Mouse (Mus musculus): ENCODE measurements around the gene Grin1. TPM values are rescaled to one million over a fixed set of nuclear protein-coding genes. Genes with fewer than 3 reads are reported as not detected.

Grin1 gene
- polyA plus RNA-seq, 1 experiment = 0.34 TPM

- no peak for TF ChIP-seq POLR2A (IDR thresholded peaks at IDR 0.05; ENCODE audit: low read depth, low read length)
- TF ChIP-seq CTCF (conservative IDR thresholded peaks at IDR 0.05; ENCODE audit: insufficient read depth, insufficient read length, low read depth, low read length) = no peak
- under 1% methylated on average over 41 of the region's 59 CpGs for WGBS
- Histone ChIP-seq H3K27me3 (replicated peaks; ENCODE audit: control insufficient read depth, insufficient read depth, low read length) (no peaks in the 10 kb centered on the region), H3K36me3 (ENCODE audit: control insufficient read depth, insufficient read depth, low read length) (no peaks in the 10 kb centered on the region), H3K27ac (ENCODE audit: insufficient read depth, low read depth, low read length) (peak within 1 kb of the TSS; percentile 32; the same call in 1 of the 2 replicates), H3K4me1 (ENCODE audit: control insufficient read depth, insufficient read depth, low read length) (peaks cover 14% of the 10 kb centered on the region; the same call in 1 of the 2 replicates), H3K4me3 (ENCODE audit: insufficient read depth, low read depth, low read length) (peak within 1 kb of the TSS; percentile 59)
- DNase-seq = no peak
Measured at GRCm38 (mm10) chr2:25242101-25242506, 76.9 kb downstream of the Grin1 start, which contains the start of the genes Rnf208 and Cysrt1. Rnf208 (plus strand) TSS chr2:25242255. Cysrt1 (minus strand) TSS chr2:25242452.

- no peak for TF ChIP-seq POLR2A (IDR thresholded peaks at IDR 0.05; ENCODE audit: low read depth, low read length)
- TF ChIP-seq CTCF (conservative IDR thresholded peaks at IDR 0.05; ENCODE audit: insufficient read depth, insufficient read length, low read depth, low read length) = no peak
- Histone ChIP-seq H3K4me1 (ENCODE audit: control insufficient read depth, insufficient read depth, low read length) (peaks cover 14% of the 10 kb centered on the region; the same call in 1 of the 2 replicates), H3K27me3 (replicated peaks; ENCODE audit: control insufficient read depth, insufficient read depth, low read length) (no peaks in the 10 kb centered on the region), H3K36me3 (ENCODE audit: control insufficient read depth, insufficient read depth, low read length) (no peaks in the 10 kb centered on the region), H3K4me3 (ENCODE audit: insufficient read depth, low read depth, low read length) (no peak overlapping the region; the same call in 1 of the 2 replicates), H3K27ac (ENCODE audit: insufficient read depth, low read depth, low read length) (no peak overlapping the region; the same call in 1 of the 2 replicates)
- no peak for DNase-seq
- 10% methylated on average over 6 of the region's 6 CpGs for WGBS
Measured at GRCm38 (mm10) chr2:25241438-25241775, 77.6 kb downstream of the Grin1 start.

Other genes starting within 250 kb of the Grin1 start
- gene Entpd8, start 238.9 kb downstream of the Grin1 start, polyA plus RNA-seq (2012; rRNA removed) = 23.7 and 29.2 TPM in 2 replicates
- gene Noxa1, start 224.0 kb downstream of the Grin1 start, polyA plus RNA-seq (2012; rRNA removed) = not detected in 2 replicates
- 5.7 and 7.8 TPM in 2 replicates for gene Nrarp, start 138.4 kb downstream of the Grin1 start, polyA plus RNA-seq (2012; rRNA removed)
- 21.8 and 26.9 TPM in 2 replicates for gene Tor4a, start 122.3 kb downstream of the Grin1 start, polyA plus RNA-seq (2012; rRNA removed)
- 62.6 and 70.5 TPM in 2 replicates for gene Nelfb, start 107.7 kb downstream of the Grin1 start, polyA plus RNA-seq (2012; rRNA removed)
- 0.42 and 0.68 TPM in 2 replicates for gene Stpg3, start 104.5 kb downstream of the Grin1 start, polyA plus RNA-seq (2012; rRNA removed)
- gene Fam166a, start 100.4 kb downstream of the Grin1 start, polyA plus RNA-seq (2012; rRNA removed) = 0.55 and 0.58 TPM in 2 replicates
- 313 and 314 TPM in 2 replicates for gene Tubb4b, start 94.5 kb downstream of the Grin1 start, polyA plus RNA-seq (2012; rRNA removed)
- gene Slc34a3, start 84.8 kb downstream of the Grin1 start, polyA plus RNA-seq (2012; rRNA removed) = 240 and 299 TPM in 2 replicates
- gene Rnf224, start 82.4 kb downstream of the Grin1 start, polyA plus RNA-seq (2012; rRNA removed) = 0.06 and 0.12 TPM in 2 replicates
- gene Rnf208, start 76.9 kb downstream of the Grin1 start, polyA plus RNA-seq (2012; rRNA removed) = 49.1 and 57.9 TPM in 2 replicates
- 0.66 and 1.2 TPM in 2 replicates for gene Cysrt1, start 76.7 kb downstream of the Grin1 start, polyA plus RNA-seq (2012; rRNA removed)
- 13.0 and 15.2 TPM in 2 replicates for gene AL732309.1, start 72.3 kb downstream of the Grin1 start, polyA plus RNA-seq (2012; rRNA removed)
- 48.9 and 50.7 TPM in 2 replicates for gene Tmem203, start 63.7 kb downstream of the Grin1 start, polyA plus RNA-seq (2012; rRNA removed)
- 81.0 and 85.4 TPM in 2 replicates for gene Tprn, start 56.6 kb downstream of the Grin1 start, polyA plus RNA-seq (2012; rRNA removed)
- gene Ssna1, start 46.7 kb downstream of the Grin1 start, polyA plus RNA-seq (2012; rRNA removed) = 46.2 and 48.8 TPM in 2 replicates
- gene Anapc2, start 46.7 kb downstream of the Grin1 start, polyA plus RNA-seq (2012; rRNA removed) = 82.6 and 92.3 TPM in 2 replicates
- not detected in 2 replicates for gene Tmem210, start 31.0 kb downstream of the Grin1 start, polyA plus RNA-seq (2012; rRNA removed)
- gene Lrrc26, start 29.3 kb downstream of the Grin1 start, polyA plus RNA-seq (2012; rRNA removed) = 2.7 and 3.0 TPM in 2 replicates
- gene Man1b1, start 13.2 kb upstream of the Grin1 start, polyA plus RNA-seq (2012; rRNA removed) = 16.6 and 19.6 TPM in 2 replicates
- 167 and 171 TPM in 2 replicates for gene Dpp7, start 37.2 kb upstream of the Grin1 start, polyA plus RNA-seq (2012; rRNA removed)
- gene Uap1l1, start 46.5 kb upstream of the Grin1 start, polyA plus RNA-seq (2012; rRNA removed) = 125 and 133 TPM in 2 replicates
- 0.20 and 0.34 TPM in 2 replicates for gene Sapcd2, start 53.1 kb upstream of the Grin1 start, polyA plus RNA-seq (2012; rRNA removed)
- gene Entpd2, start 76.7 kb upstream of the Grin1 start, polyA plus RNA-seq (2012; rRNA removed) = 18.8 and 23.8 TPM in 2 replicates
- gene Npdc1, start 80.2 kb upstream of the Grin1 start, polyA plus RNA-seq (2012; rRNA removed) = 73.7 and 99.5 TPM in 2 replicates
- 0.19 and 0.80 TPM in 2 replicates for gene Fut7, start 104.1 kb upstream of the Grin1 start, polyA plus RNA-seq (2012; rRNA removed)
- gene Abca2, start 109.5 kb upstream of the Grin1 start, polyA plus RNA-seq (2012; rRNA removed) = 51.0 and 64.0 TPM in 2 replicates
- 104 and 130 TPM in 2 replicates for gene Clic3, start 137.7 kb upstream of the Grin1 start, polyA plus RNA-seq (2012; rRNA removed)
- gene Paxx, start 141.9 kb upstream of the Grin1 start, polyA plus RNA-seq (2012; rRNA removed) = 49.0 and 53.2 TPM in 2 replicates
- gene Ptgds, start 150.9 kb upstream of the Grin1 start, polyA plus RNA-seq (2012; rRNA removed) = 47.2 and 51.6 TPM in 2 replicates
- 0.18 TPM in 1 of 2 replicates, not detected in the other for gene Lcn12, start 174.7 kb upstream of the Grin1 start, polyA plus RNA-seq (2012; rRNA removed)
- 39.6 and 48.4 TPM in 2 replicates for gene Fbxw5, start 181.6 kb upstream of the Grin1 start, polyA plus RNA-seq (2012; rRNA removed)
- gene C8g, start 182.5 kb upstream of the Grin1 start, polyA plus RNA-seq (2012; rRNA removed) = 20.6 and 22.0 TPM in 2 replicates
- gene Traf2, start 227.8 kb upstream of the Grin1 start, polyA plus RNA-seq (2012; rRNA removed) = 14.8 and 15.3 TPM in 2 replicates
- gene Edf1, start 238.7 kb upstream of the Grin1 start, polyA plus RNA-seq (2012; rRNA removed) = 195 and 198 TPM in 2 replicates

Data from kidney, adult 2 months (tissue).